Mouse (Mus musculus) heart, adult 2 months (tissue): Measurements from ENCODE around the gene Alpk1.

Experiments
- CTCF ChIP-seq: fragments of 200-600 bp; IDR thresholded peaks from 2 replicates; pipeline ENCODE4 v1.8.1; 2022; ENCODE audit warnings: antibody characterized with exemption, mild to moderate bottlenecking, moderate library complexity
- POLR2A ChIP-seq: fragments of 200-500 bp; IDR thresholded peaks from 2 replicates; pipeline ENCODE4 v1.6.1; 2011; ENCODE audit warnings: mild to moderate bottlenecking, low read depth, low read length, control low read depth; ENCODE audit not compliant: insufficient read depth

DNA sequence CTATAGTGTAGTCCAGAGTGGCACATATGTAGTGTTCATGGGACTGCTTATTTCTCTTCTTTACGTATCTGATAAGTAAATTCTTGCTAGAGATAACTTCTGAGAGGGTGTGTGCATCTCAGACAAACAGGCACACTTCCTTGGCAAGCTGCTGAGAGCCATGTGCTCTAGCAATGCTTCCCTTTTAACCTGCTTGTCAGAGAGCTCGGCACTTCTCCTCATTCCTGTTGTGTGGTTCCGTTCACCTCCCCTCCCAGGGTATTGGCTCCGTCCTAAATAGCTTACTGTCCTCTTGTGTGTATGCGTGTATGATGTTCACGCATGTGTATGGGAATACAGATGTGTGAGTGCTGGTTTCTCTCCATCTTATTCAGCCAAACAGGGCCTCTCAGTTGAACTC lies 23.9 kb downstream of the Alpk1 start:
- TF ChIP-seq CTCF, result no peak
- TF ChIP-seq POLR2A, result no peak
